Mouse (Mus musculus): Measurements from ENCODE around the gene Uba5. TPM values are rescaled to one million over a fixed set of nuclear protein-coding genes. Genes with fewer than 3 reads are reported as not detected.
A peak's percentile ranks its signal among the peaks of the same experiment; 100 is the strongest.

Uba5 gene
- polyA plus RNA-seq, 1 experiment = 19.1 TPM

DNA sequence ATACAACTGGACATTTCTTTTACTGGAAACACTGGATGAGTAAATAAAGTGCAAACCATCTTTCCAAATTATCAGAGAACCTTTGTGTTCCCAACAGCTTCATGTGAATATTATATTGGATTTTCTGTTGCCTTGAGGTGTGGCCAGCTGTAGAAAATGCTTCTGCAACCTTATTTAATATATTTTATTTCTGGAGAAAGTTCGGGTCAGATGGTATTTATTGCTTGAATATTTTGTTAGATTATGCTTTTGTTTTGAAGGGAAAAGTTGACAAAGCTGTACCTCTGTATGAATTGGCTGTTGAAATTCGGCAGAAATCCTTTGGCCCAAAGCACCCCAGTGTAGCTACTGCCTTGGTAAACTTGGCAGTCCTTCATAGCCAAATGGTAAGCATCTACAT is 22.6 kb downstream of the Uba5 start, which contains the start of gene Gm28305:
Gene Gm28305 (plus strand): TSS at position 301 of the 400 bp plus-strand sequence.
- H3K4me3 ChIP-seq (ENCODE audit: control insufficient read depth, insufficient read depth, low read length) = no peak within 1 kb of the TSS
- H3K4me1 ChIP-seq (replicated peaks; ENCODE audit: control insufficient read depth, insufficient read depth, low read length) = no peaks in the 10 kb centered on the region
- H3K27ac ChIP-seq (ENCODE audit: control insufficient read depth, insufficient read depth, low read length) = no peak within 1 kb of the TSS
- TF ChIP-seq POLR2A (IDR thresholded peaks at IDR 0.05; ENCODE audit: control insufficient read depth, extremely low read depth, insufficient read depth, low read length, poor library complexity) (no peak), CTCF (IDR thresholded peaks at IDR 0.05; ENCODE audit: borderline replicate concordance, control insufficient read depth, extremely low read depth, insufficient read depth, low read length, poor library complexity) (no peak)
- H3K36me3 ChIP-seq (ENCODE audit: control insufficient read depth, insufficient read depth, low read length) = no peaks in the 10 kb centered on the region
- DNase-seq = no peak
- WGBS = 89% methylated on average over 2 of the region's 2 CpGs
- no peaks in the 10 kb centered on the region for H3K27me3 ChIP-seq (ENCODE audit: control insufficient read depth, insufficient read depth, low read length)

DNA sequence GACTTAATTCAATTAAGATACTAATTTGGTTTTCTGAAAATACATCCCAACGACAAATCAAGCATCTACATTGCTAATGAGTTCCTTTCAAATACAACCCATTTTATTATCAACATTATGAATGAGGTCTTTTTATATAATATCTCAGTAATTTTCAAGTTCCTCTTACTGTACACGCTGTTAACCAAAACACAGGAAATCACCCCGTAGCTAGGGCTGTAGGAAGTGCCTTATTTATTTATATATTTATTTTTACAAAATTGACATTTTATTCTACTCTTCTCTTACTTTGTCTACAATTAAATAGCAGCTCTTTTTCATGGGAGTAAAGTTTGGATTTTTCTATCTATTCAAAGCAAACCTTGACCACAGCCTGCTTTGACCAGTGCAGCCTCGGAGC is 23.2 kb downstream of the Uba5 start:
- no peaks in the 10 kb centered on the region for H3K4me1 ChIP-seq (replicated peaks; ENCODE audit: control insufficient read depth, insufficient read depth, low read length)
- no peaks in the 10 kb centered on the region for H3K27me3 ChIP-seq (ENCODE audit: control insufficient read depth, insufficient read depth, low read length)
- TF ChIP-seq CTCF (IDR thresholded peaks at IDR 0.05; ENCODE audit: borderline replicate concordance, control insufficient read depth, extremely low read depth, insufficient read depth, low read length, poor library complexity) (no peak), POLR2A (IDR thresholded peaks at IDR 0.05; ENCODE audit: control insufficient read depth, extremely low read depth, insufficient read depth, low read length, poor library complexity) (no peak)
- no peak overlapping the region for H3K4me3 ChIP-seq (ENCODE audit: control insufficient read depth, insufficient read depth, low read length)
- 27% methylated on average over 4 of the region's 4 CpGs for WGBS
- DNase-seq = no peak
- no peaks in the 10 kb centered on the region for H3K36me3 ChIP-seq (ENCODE audit: control insufficient read depth, insufficient read depth, low read length)
- no peak overlapping the region for H3K27ac ChIP-seq (ENCODE audit: control insufficient read depth, insufficient read depth, low read length)

DNA sequence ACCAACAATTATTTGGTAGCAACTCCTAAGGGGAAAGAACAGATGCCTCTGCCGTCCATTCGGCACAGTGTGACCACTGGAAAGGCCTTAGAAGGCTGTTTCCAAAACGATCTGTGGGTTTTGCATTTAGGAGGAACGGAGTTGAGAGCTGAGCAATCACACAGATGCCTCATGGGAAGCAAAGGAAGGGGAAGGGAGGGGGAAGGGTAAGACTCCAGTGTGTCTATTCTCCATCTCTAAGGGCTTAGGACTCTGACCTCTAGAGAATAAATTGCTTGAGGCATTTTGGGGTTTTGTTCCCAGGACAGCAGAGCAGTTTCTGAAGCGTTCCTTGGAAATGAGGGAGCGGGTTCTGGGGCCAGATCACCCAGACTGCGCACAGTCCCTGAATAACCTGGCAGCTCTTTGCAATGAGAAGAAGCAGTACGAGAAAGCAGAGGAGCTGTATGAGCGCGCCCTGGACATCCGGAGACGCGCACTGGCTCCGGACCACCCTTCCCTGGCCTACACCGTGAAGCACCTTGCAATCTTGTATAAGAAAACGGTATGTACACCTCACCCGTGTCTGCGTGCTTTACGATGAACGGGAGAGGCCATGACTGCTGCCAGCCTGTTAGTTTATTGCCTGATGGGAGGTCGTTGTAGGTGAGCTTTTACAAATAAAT is 23.8 kb downstream of the Uba5 start:
- 86% methylated on average over 21 of the region's 21 CpGs for WGBS
- no peak for DNase-seq
- Histone ChIP-seq H3K4me3 (ENCODE audit: control insufficient read depth, insufficient read depth, low read length) (no peak overlapping the region), H3K27ac (ENCODE audit: control insufficient read depth, insufficient read depth, low read length) (no peak overlapping the region), H3K27me3 (ENCODE audit: control insufficient read depth, insufficient read depth, low read length) (no peaks in the 10 kb centered on the region), H3K4me1 (replicated peaks; ENCODE audit: control insufficient read depth, insufficient read depth, low read length) (no peaks in the 10 kb centered on the region), H3K36me3 (ENCODE audit: control insufficient read depth, insufficient read depth, low read length) (no peaks in the 10 kb centered on the region)
- TF ChIP-seq POLR2A (IDR thresholded peaks at IDR 0.05; ENCODE audit: control insufficient read depth, extremely low read depth, insufficient read depth, low read length, poor library complexity) (no peak), CTCF (IDR thresholded peaks at IDR 0.05; ENCODE audit: borderline replicate concordance, control insufficient read depth, extremely low read depth, insufficient read depth, low read length, poor library complexity) (no peak)

DNA sequence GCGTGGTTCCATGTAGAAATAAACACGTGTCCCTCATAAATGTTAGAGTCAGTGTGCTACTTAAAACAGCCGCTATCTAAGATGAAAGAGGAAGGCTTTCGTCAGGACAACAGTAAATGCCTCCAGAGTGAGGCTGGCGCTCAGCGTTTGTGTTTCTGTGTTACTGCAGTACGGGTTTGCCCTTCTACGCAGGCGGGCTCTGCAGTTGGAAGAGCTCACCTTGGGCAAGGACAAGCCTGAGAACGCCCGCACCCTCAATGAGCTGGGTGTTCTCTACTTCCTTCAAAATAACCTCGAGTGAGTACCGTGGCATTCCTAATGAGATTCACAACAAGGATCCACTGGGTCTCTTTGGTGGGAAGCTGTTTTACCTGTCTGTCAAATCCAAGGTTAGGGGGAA is 24.7 kb downstream of the Uba5 start:
- H3K27me3 ChIP-seq (ENCODE audit: control insufficient read depth, insufficient read depth, low read length) = no peaks in the 10 kb centered on the region
- TF ChIP-seq POLR2A (IDR thresholded peaks at IDR 0.05; ENCODE audit: control insufficient read depth, extremely low read depth, insufficient read depth, low read length, poor library complexity) (no peak), CTCF (IDR thresholded peaks at IDR 0.05; ENCODE audit: borderline replicate concordance, control insufficient read depth, extremely low read depth, insufficient read depth, low read length, poor library complexity) (no peak)
- no peak overlapping the region for H3K4me3 ChIP-seq (ENCODE audit: control insufficient read depth, insufficient read depth, low read length)
- no peaks in the 10 kb centered on the region for H3K36me3 ChIP-seq (ENCODE audit: control insufficient read depth, insufficient read depth, low read length)
- DNase-seq = no peak
- no peaks in the 10 kb centered on the region for H3K4me1 ChIP-seq (replicated peaks; ENCODE audit: control insufficient read depth, insufficient read depth, low read length)
- H3K27ac ChIP-seq (ENCODE audit: control insufficient read depth, insufficient read depth, low read length) = no peak overlapping the region
- 95% methylated on average over 13 of the region's 13 CpGs for WGBS

DNA sequence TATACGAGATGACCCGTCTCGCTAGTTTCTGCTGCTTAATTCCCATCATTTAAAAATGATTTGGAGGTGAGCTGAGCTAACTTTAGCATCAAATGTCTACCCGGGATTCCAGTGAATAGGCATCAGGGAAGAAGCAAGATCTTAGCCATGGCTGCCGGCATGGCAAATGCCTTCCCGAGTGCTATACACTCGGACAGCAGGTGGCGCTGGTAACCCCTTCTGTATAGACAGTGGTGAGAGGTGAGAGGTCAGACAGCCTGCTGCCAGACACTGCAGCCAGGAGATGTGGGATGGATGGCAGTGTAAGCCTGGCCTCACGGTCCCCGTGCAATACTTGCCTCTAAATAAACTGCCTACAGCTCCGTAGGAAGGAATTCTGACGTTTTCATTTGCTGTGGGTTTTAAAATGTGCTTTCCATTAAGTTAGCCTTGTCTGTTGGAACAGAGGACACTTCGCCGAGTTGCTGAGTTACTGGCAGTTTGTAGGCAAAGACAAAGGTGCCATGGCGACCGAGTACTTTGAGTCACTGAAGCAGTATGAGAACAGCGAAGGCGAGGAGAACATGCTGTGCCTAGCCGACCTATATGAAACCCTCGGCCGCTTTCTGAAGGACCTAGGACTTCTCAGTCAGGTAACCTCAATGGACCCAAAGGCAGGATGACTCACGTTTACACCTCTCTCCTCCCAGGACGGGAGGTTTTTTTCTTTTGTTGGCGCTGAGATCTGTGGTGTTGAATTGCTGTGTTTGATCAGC is 27.5 kb downstream of the Uba5 start:
- DNase-seq = peak; percentile 75
- Histone ChIP-seq H3K4me3 (ENCODE audit: control insufficient read depth, insufficient read depth, low read length) (no peak overlapping the region), H3K36me3 (ENCODE audit: control insufficient read depth, insufficient read depth, low read length) (no peaks in the 10 kb centered on the region), H3K27me3 (ENCODE audit: control insufficient read depth, insufficient read depth, low read length) (no peaks in the 10 kb centered on the region), H3K4me1 (replicated peaks; ENCODE audit: control insufficient read depth, insufficient read depth, low read length) (no peaks in the 10 kb centered on the region), H3K27ac (ENCODE audit: control insufficient read depth, insufficient read depth, low read length) (no peak overlapping the region)
- WGBS = 61% methylated on average over 24 of the region's 24 CpGs
- peak; percentile 77; the same call in 1 of the 2 replicates for TF ChIP-seq CTCF (IDR thresholded peaks at IDR 0.05; ENCODE audit: borderline replicate concordance, control insufficient read depth, extremely low read depth, insufficient read depth, low read length, poor library complexity)
- TF ChIP-seq POLR2A (IDR thresholded peaks at IDR 0.05; ENCODE audit: control insufficient read depth, extremely low read depth, insufficient read depth, low read length, poor library complexity) = no peak

DNA sequence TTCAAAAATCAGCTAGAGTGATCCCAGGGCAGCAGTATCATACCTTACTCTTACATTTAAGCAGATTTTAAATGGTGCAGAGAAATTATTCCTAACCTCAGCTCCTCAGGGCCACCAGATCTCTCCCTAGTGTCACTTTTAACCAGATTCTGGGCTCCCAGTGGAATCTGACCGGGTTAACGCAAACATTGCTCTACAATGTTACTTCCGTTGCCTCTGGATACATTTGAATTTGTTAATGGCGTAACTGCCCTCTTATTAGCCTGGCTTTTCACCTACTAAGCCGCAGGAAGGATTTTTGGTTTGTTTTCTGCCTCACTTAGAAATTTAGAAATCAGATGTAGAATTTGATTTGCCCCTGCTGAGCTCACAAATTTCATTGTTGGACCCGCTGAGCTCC is 28.2 kb downstream of the Uba5 start:
- Histone ChIP-seq H3K27ac (ENCODE audit: control insufficient read depth, insufficient read depth, low read length) (no peak overlapping the region), H3K36me3 (ENCODE audit: control insufficient read depth, insufficient read depth, low read length) (no peaks in the 10 kb centered on the region), H3K27me3 (ENCODE audit: control insufficient read depth, insufficient read depth, low read length) (no peaks in the 10 kb centered on the region), H3K4me1 (replicated peaks; ENCODE audit: control insufficient read depth, insufficient read depth, low read length) (no peaks in the 10 kb centered on the region), H3K4me3 (ENCODE audit: control insufficient read depth, insufficient read depth, low read length) (no peak overlapping the region)
- WGBS = 90% methylated on average over 6 of the region's 6 CpGs
- TF ChIP-seq POLR2A (IDR thresholded peaks at IDR 0.05; ENCODE audit: control insufficient read depth, extremely low read depth, insufficient read depth, low read length, poor library complexity) (no peak), CTCF (IDR thresholded peaks at IDR 0.05; ENCODE audit: borderline replicate concordance, control insufficient read depth, extremely low read depth, insufficient read depth, low read length, poor library complexity) (no peak)
- no peak for DNase-seq

Measured in thymus, adult 2 months (tissue).